Mouse (Mus musculus) limb, embryonic 14.5 days (tissue): ENCODE measurements around the gene Hist1h2bq. TPM values are rescaled to one million over a fixed set of nuclear protein-coding genes. Genes with fewer than 3 reads are reported as not detected.
A peak's percentile ranks its signal among the peaks of the same experiment; 100 is the strongest.
"Not testable (repeated sequence)": the region's sequence is repeated elsewhere in the genome, so short reads cannot be mapped to it uniquely, and the experiment has no call there.

ENCODE experiments used
- ATAC-seq: fragments of 200-750 bp; cut with Nextera tagmentation; 2 replicates; pipeline ENCODE4 v1.8.0; 2017; ENCODE audit warnings: low read depth, moderate number of reproducible peaks, moderate TSS enrichment; ENCODE audit not compliant: low FRiP score
- DNase-seq: peaks from one replicate; pipeline ENCODE4 v3.0.0-alpha.2; 2015; ENCODE audit warnings: low spot score
- H3K27ac ChIP-seq: fragments of 300-500 bp; sonication (generic); replicated peaks from 2 replicates; pipeline ENCODE4 v1.5.1; 2014; ENCODE audit warnings: low read depth, mild to moderate bottlenecking, low read length, moderate library complexity, mixed read lengths
- H3K27me3 ChIP-seq: fragments of 300-500 bp; sonication (generic); 2 replicates; pipeline ENCODE4 v1.6.1; 2014; ENCODE audit warnings: low read length, mixed read lengths; ENCODE audit not compliant: control insufficient read depth, insufficient read depth
- H3K36me3 ChIP-seq: fragments of 300-500 bp; sonication (generic); 2 replicates; pipeline ENCODE4 v1.6.1; 2014; ENCODE audit warnings: mild to moderate bottlenecking, low read length, moderate library complexity, mixed read lengths; ENCODE audit not compliant: control insufficient read depth, insufficient read depth
- H3K4me1 ChIP-seq: fragments of 300-500 bp; sonication (generic); 2 replicates; pipeline ENCODE4 v1.6.1; 2014; ENCODE audit warnings: antibody characterized with exemption, low read length, mixed read lengths; ENCODE audit not compliant: control insufficient read depth, insufficient read depth
- H3K4me2 ChIP-seq: fragments of 300-500 bp; sonication (generic); replicated peaks from 2 replicates; pipeline ENCODE4 v1.6.1; 2014; ENCODE audit warnings: low read depth, mild to moderate bottlenecking, low read length, moderate library complexity; ENCODE audit not compliant: severe bottlenecking
- H3K4me3 ChIP-seq: fragments of 300-500 bp; sonication (generic); replicated peaks from 2 replicates; pipeline ENCODE4 v1.5.1; 2014; ENCODE audit warnings: low read length
- H3K9ac ChIP-seq: fragments of 300-500 bp; sonication (generic); 2 replicates; pipeline ENCODE4 v1.6.1; 2014; ENCODE audit warnings: mild to moderate bottlenecking, low read depth, low read length, moderate library complexity; ENCODE audit not compliant: severe bottlenecking
- H3K9me3 ChIP-seq: fragments of 300-500 bp; sonication (generic); 2 replicates; pipeline ENCODE4 v1.6.1; 2016; ENCODE audit warnings: low read length; ENCODE audit not compliant: control insufficient read depth
- POLR2A ChIP-seq: fragments of 200-500 bp; IDR thresholded peaks from 2 replicates; pipeline ENCODE4 v1.8.0; 2012; ENCODE audit warnings: inconsistent platforms, mild to moderate bottlenecking, moderate library complexity, borderline replicate concordance; ENCODE audit not compliant: insufficient read depth, insufficient read length; ENCODE audit errors: extremely low read depth
- WGBS: fragments of 180-500 bp; shearing (Covaris S2); extraction: QIAGEN DNeasy Blood & Tissue Kit; methylation state at CpG from one replicate; pipeline ENCODE4 v1.1.7; 2014; 5-methylcytosine and 5-hydroxymethylcytosine counted together
- polyA plus RNA-seq, 2 experiments: library from polyadenylated mRNA; depleted of rRNA in 1 of 2; stranded (reverse) in 1 of 2; unstranded in 1 of 2; fragments of >200 nt; fragmentation: Nextera tagmentation in 1 of 2; extraction: Ambion mirVana in 1 of 2; gene quantifications; 2 replicates each; pipeline versions ENCODE4 v1.2.1 to v1.2.3; 2012 to 2014

Hist1h2bq gene
- polyA plus RNA-seq, 2 experiments, result 18.4 to 20.2 TPM

- Histone ChIP-seq H3K9me3 (no peaks in the 10 kb centered on the region), H3K9ac (no peak overlapping the region), H3K36me3 (no peaks in the 10 kb centered on the region), H3K27me3 (no peaks in the 10 kb centered on the region), H3K4me3 (no peak overlapping the region), H3K4me1 (0 out of 2 replicates have a peak, but pooled peaks cover 4% of the 10 kb centered on the region), H3K4me2 (no peak overlapping the region), H3K27ac (no peak overlapping the region)
- ATAC-seq (no peak), DNase-seq (no peak)
- 87% methylated on average over 7 of the region's 7 CpGs for WGBS
- TF ChIP-seq POLR2A, result no peak
Observed at GRCm38 (mm10) chr13:21795584-21795983, 14.4 kb downstream of the Hist1h2bq start.

- no peak for TF ChIP-seq POLR2A
- Histone ChIP-seq H3K36me3 (no peaks in the 10 kb centered on the region), H3K4me3 (0 out of 2 replicates have a peak overlapping the region, but pooled peaks have one; percentile 0), H3K9ac (peak overlapping the region; percentile 31; the same call in 1 of the 2 replicates), H3K4me2 (peak overlapping the region; percentile 27), H3K9me3 (no peaks in the 10 kb centered on the region), H3K27ac (no peak overlapping the region; the same call in 1 of the 2 replicates), H3K4me1 (peaks cover 17% of the 10 kb centered on the region), H3K27me3 (no peaks in the 10 kb centered on the region)
- 13% methylated on average over 17 of the region's 18 CpGs for WGBS
- no peak for DNase-seq
- ATAC-seq, result no peak
Observed at GRCm38 (mm10) chr13:21790601-21791283, 19.3 kb downstream of the Hist1h2bq start.

- no peak overlapping the region for H3K4me2 ChIP-seq
- 58% methylated on average over 6 of the region's 6 CpGs for WGBS
- H3K4me1 ChIP-seq, result peaks cover 19% of the 10 kb centered on the region
- no peak overlapping the region for H3K9ac ChIP-seq
- H3K9me3 ChIP-seq, result no peaks in the 10 kb centered on the region
- no peaks in the 10 kb centered on the region for H3K36me3 ChIP-seq
- H3K4me3 ChIP-seq, result no peak overlapping the region
- TF ChIP-seq POLR2A, result no peak
- ATAC-seq (no peak), DNase-seq (no peak)
- H3K27me3 ChIP-seq, result no peaks in the 10 kb centered on the region
- H3K27ac ChIP-seq, result no peak overlapping the region
Observed at GRCm38 (mm10) chr13:21789925-21790324, 20.1 kb downstream of the Hist1h2bq start.

GRCm38 (mm10) chr13:21787760-21788593, 22.0 kb downstream of the Hist1h2bq start:
- H3K4me3 ChIP-seq, result peak overlapping the region; percentile 37
- no peak for TF ChIP-seq POLR2A
- WGBS, result 20% methylated on average over 11 of the region's 21 CpGs
- peak overlapping the region; percentile 50 for H3K9ac ChIP-seq
- H3K27me3 ChIP-seq, result no peaks in the 10 kb centered on the region
- peak overlapping the region; percentile 79 for H3K27ac ChIP-seq
- H3K4me2 ChIP-seq, result peak overlapping the region; percentile 46
- H3K36me3 ChIP-seq, result no peaks in the 10 kb centered on the region
- H3K4me1 ChIP-seq, result peaks cover 27% of the 10 kb centered on the region
- ATAC-seq (no peak), DNase-seq (peak; percentile 18)
- H3K9me3 ChIP-seq, result no peaks in the 10 kb centered on the region

- peak; percentile 40; the same call in 1 of the 2 replicates for TF ChIP-seq POLR2A
- H3K4me3 ChIP-seq, result peak within 1 kb of the TSS; percentile 37
- peak; percentile 99 for DNase-seq
- ATAC-seq, result peak; percentile 91
- under 1% methylated on average over 29 of the region's 63 CpGs for WGBS
- not testable (repeated sequence) for H3K27me3 ChIP-seq, H3K36me3 ChIP-seq, H3K9me3 ChIP-seq
- peaks cover 27% of the 10 kb centered on the region for H3K4me1 ChIP-seq
- peak within 1 kb of the TSS; percentile 85 for H3K27ac ChIP-seq
- peak within 1 kb of the TSS; percentile 50 for H3K4me2 ChIP-seq
- peak within 1 kb of the TSS; percentile 52 for H3K9ac ChIP-seq
Observed at GRCm38 (mm10) chr13:21786899-21787629, 22.9 kb downstream of the Hist1h2bq start, which contains the start of the genes Hist1h2an and Hist1h2bp. Gene Hist1h2an (minus strand): TSS chr13:21787218. Gene Hist1h2bp (plus strand): TSS chr13:21787461.
